Mouse (Mus musculus) spleen, postnatal 10 days (tissue): ENCODE data around the gene 1700025G04Rik.

ENCODE experiments used
- DNase-seq, 2 experiments: peaks; one replicate each; pipeline ENCODE4 v3.0.0; 2021 to 2022; ENCODE audit warnings: low spot score in 2 of 2

The 1700025G04Rik gene

GRCm38 (mm10) chr1:152076222-152076845 is 13.6 kb downstream of the 1700025G04Rik start:
- DNase-seq: no peak

DNA sequence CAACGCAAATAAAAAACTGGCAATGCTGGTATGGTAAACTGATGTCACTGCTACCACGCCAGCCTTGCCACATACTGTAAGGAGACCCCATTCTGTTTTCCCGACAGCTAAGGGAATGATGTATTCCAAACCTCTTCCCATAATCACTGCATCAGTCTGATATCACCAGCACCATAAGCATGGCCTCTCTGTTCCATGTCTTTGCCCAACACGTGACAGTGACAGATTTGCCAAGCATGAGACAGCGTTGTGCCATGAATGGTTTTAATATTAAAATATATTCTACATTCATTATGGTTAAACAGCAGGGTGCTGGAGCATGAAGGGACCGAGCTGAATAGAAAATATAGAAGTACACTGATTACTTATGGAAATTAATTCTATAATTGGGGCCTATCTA is 14.2 kb downstream of the 1700025G04Rik start:
- no peak for DNase-seq

- no peak for DNase-seq
These were observed 19.5 kb downstream of the 1700025G04Rik start for GRCm38 (mm10) chr1:152070441-152070840.

- DNase-seq: no peak
These were observed 20.2 kb downstream of the 1700025G04Rik start for GRCm38 (mm10) chr1:152069745-152070144.

DNA sequence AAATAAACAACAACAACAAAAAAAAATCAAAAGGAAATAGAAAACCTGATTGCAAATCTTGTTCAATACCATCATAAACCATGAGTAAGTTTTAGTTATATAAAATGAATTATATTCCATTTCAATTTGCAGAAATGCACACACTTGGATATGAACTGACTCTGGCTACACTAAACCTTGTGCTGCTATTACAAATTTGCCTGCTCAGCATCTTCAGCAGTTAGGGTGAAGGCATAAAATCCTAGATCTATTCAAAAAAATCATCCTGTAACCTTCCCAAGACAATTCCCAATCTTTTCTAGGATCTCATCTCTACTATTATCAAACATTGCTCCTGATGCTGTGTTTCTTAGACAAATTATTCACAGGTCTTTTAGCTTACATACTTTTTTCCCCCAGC is 22.0 kb downstream of the 1700025G04Rik start:
- no peak for DNase-seq

DNA sequence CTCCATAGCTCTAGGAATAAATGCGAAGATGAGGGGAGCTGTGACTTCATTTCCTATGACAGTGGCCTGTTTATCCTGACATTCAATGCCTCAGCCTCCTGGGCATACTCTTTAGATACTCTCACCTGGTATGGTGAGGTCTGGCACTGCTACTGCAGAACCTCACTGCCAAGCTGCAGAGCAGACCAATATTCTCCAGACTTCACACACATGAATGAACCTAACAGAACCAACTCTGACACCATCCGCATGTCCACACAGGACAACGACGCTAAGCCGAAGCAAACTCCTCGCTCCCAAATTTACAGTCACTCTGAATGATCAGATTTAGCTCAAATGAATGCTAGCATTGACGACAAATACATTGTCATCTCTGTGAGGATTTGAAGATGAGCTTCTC is 24.4 kb downstream of the 1700025G04Rik start:
- no peak for DNase-seq

DNA sequence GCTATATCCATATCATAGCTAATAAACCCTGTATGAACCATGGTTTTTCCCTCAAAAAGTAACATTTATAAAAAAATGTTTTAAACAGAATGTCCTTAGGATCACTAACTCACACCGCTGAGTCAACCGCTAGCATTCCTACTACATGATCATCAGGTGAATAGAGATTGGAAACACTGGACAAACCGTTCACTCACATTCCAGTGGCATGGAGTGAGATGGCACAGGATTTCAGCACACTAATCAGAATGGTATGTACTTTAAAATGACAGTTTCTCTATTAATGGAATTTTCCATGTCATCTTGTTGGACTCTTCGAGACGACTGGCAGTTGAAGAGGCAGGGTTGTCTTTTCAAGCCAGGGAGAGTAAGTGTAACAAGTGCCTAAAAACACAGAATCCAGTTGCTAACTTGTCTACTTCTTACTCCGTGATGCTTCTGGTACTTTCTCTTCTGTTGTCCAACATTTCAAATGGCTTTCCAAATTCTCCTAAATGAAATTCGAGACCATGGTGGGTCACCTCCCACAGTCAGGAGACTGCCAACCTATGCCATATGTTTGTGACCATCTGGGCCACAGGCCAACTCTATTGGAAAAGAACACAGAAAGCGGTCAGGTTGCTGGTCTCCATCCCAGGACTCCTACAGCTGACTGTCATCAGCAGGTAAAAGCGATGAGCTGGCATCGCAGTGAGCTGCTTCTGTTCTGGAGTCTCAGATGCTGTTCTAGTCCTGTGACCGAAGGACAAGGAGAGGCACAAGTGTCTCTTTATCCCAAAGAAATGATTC is 26.4 kb downstream of the 1700025G04Rik start:
- DNase-seq: no peak

DNA sequence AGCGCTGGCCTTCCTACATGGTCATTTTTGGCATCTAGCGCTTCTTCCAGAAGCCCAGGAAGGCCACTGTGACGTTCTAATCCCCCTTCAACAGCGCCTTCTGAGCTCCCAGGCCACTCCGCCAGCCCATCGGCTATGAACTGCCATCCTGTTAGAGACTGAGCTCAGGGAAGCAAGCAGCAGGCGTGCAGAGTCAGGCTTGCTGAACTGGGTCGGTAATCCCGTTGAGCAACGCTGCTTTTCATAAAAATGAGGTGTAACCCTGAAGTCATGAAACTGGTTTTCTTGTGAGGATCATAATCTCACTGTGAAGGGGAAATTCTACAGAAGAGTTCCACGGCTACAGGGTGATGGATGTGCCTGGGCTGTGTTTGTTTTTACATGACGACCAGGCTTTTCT is 28.2 kb downstream of the 1700025G04Rik start:
- DNase-seq: no peak

DNA sequence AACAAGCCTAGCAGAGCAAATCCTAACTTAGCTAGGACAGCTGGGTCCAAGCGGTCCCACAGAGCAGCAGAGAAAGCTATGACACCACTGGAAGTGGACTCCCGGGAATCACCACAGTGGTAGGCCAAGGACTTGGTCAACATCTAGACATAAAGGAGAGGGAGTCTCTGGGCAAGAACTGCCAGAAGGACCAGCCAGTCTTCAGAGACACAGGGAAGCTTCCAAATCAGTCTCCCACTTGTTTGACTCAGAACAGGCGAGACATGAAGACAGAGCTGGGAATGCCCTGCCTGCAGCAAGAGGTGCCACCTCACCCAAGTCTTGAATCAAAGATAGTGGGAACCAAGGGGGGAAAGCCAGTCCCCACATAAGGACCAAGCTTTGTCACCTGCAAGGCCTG is 29.7 kb downstream of the 1700025G04Rik start:
- DNase-seq: no peak

DNA sequence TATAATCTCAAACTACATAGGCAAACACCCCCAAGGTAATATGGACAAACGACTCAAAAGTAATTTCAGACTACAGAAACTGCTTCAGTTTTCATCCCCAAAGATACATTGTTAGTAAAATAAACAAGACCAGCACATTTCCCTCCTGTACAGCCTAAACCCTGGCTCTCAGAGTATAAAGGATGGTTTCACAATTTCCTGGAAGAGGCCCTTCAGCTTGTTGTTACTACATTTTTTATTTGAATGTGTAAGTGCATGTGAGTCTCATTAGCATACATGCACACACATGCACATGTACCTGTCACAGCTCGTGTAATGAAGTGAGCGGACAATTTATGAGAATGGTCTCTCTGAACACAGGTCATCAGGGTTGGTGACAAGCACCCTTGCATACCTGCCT is 31.1 kb downstream of the 1700025G04Rik start:
- no peak for DNase-seq

- no peak for DNase-seq
These were observed 36.8 kb downstream of the 1700025G04Rik start for GRCm38 (mm10) chr1:152053112-152053511.

GRCm38 (mm10) chr1:152051858-152052257 is 38.1 kb downstream of the 1700025G04Rik start:
- no peak for DNase-seq

GRCm38 (mm10) chr1:152050037-152050436 is 39.9 kb downstream of the 1700025G04Rik start:
- no peak for DNase-seq

- no peak for DNase-seq
These were observed 41.6 kb downstream of the 1700025G04Rik start for GRCm38 (mm10) chr1:152048291-152048690.

DNA sequence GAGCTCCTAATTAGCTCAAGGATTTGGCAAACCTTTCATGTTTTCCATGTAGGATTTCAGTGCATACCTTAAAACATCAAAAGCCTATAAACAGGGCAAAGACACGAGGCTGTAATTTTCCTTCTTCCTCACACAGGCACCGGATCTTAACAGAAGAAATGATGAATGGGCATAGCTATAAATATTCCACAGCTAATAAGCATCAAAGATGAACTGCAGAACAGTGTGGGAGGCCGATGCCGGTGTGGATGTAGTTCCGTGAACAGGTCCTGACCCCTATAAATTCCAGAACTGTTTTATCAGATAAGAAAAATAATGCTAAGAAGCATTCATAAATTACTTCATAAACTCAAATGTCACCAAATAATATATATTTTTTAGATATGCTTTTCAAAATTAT is 42.5 kb downstream of the 1700025G04Rik start:
- DNase-seq: no peak

- no peak for DNase-seq
These were observed 46.5 kb downstream of the 1700025G04Rik start for GRCm38 (mm10) chr1:152043453-152043852.

GRCm38 (mm10) chr1:152042409-152042808 is 47.5 kb downstream of the 1700025G04Rik start:
- no peak for DNase-seq

GRCm38 (mm10) chr1:152041005-152041404 is 48.9 kb downstream of the 1700025G04Rik start:
- DNase-seq: no peak

DNA sequence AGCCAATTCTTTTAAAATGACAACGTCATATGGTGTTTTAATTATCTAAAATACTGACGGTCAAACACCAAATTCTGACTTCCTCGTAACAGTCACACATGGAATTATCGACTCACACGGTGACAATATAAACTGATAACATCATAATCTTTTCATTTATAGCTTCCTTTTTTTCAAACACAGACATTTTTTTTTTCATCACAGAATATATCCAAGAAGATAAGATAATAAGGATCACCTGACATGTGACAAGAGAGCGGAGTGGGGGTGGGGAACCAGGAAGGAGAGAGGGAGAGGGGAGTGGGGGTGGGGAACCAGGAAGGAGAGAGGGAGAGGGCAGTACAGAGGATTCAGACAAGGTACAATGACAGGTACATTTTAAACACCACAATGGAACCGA is 49.9 kb downstream of the 1700025G04Rik start:
- DNase-seq: no peak

DNA sequence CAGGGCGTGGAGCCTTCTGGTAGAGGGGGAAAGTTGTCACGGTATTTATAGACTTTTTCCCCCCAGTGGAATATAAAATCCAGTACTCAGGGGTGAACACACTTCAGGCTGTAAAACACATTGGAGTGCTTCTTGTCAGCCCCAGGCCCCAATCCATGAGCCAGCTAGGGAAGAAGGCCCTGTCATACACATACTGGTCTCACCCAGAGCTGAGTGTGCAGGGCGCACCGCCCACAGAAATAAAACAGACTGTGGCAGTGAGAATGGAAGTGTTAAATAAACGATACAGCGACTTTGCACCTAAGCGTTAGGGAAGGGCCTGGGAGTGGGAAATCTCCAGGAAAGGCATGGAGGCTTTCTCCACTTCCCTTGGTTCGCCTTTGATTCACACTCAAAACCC is 50.3 kb downstream of the 1700025G04Rik start:
- DNase-seq: no peak

DNA sequence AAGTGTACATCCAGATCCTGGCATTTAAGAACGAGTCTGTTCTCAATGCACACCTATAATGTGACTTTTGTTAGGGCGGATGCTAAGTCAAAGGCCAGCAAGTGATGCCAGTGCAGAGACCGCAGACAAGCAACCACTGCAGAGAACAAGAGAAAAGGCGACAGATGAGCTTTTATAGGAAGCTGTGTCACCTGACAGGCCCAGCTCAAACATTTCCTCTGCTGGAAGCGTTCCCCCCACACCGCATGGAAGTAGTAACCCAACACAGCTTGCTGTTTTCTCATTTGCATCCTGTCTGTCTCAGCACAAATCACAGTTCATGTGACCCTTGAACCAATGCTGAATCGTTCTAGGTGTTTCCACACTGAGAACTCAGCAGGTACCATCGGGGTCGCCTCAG is 51.8 kb downstream of the 1700025G04Rik start:
- no peak for DNase-seq

DNA sequence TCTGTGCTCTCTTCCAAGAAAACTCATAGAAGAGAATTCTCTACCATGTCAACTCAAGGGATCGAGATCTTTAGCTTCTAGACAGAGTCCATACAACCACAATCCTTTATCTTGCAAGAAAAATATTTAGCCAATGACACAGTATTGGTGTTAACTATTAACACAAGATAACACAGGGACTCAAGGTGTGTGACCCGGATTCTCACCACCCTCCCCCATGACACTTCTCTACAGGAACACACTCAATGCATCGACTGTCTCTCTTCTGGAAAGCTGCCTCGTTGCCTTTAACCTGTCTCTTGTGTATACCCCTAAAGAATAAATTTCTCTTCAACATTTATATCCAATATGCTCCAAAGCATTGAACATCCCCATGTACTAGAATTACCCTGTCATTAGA is 52.3 kb downstream of the 1700025G04Rik start:
- DNase-seq: no peak

GRCm38 (mm10) chr1:152034766-152035165 is 55.2 kb downstream of the 1700025G04Rik start:
- DNase-seq: no peak
